Mouse (Mus musculus): Measurements from ENCODE around the gene Rapgef4. TPM values are rescaled to one million over a fixed set of nuclear protein-coding genes. Genes with fewer than 3 reads are reported as not detected.
A peak's percentile ranks its signal among the peaks of the same experiment; 100 is the strongest.

Gene Rapgef4
- polyA plus RNA-seq, 1 experiment from 2014 or later, result 5.0 TPM

DNA sequence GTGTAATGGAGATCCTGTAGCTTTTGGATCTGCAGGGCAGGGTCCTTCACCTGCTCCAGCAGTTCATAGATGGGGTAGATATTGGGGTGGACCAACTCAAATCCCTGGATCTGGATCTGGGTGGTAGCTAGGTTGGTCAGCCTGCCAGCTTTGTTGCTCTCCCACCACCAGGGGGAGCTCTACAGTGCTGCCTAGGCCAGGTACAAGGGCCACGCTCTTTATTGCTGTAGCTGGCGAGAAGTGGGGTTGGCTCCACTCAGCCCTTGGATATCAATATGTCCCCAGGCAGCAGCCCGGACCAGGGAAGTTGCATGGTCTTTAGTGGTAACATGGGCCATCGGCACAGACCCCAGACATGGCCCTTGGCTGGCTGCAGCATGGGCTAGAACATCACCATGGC is 15.6 kb upstream of the Rapgef4 start:
- H3K27ac ChIP-seq (ENCODE audit: low read length), result no peak overlapping the region
- ATAC-seq, result no peak

DNA sequence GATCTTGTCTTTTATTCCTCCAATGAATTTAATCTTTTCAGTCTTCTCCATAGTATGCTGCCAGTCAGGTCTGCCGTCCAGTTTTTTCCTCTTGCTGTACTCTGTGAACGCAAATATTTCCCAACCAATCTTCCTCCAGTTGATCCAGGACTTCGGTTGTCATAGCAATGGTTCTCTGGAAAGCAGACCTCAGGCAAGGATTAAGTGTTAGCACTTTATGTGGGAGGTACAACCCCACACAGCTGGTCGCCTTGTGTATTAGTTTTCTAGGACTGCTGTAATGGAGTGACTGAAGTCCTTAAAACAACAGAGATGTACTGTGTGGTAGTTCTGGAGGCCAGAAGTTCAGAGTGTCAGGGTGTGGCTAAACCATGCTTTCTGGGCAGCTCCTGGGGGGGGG is 14.3 kb upstream of the Rapgef4 start:
- DNase-seq (ENCODE audit: low spot score) (peak; percentile 93), ATAC-seq (peak; percentile 92)
- H3K36me3 ChIP-seq (ENCODE audit: insufficient read depth, low read length), result no peaks in the 10 kb centered on the region
- no peak overlapping the region for H3K4me3 ChIP-seq (ENCODE audit: low read depth, low read length)
- no peaks in the 10 kb centered on the region for H3K27me3 ChIP-seq (replicated peaks; ENCODE audit: insufficient read depth, low read length)
- no peaks in the 10 kb centered on the region for H3K4me1 ChIP-seq (ENCODE audit: insufficient read depth, low read depth, low read length)
- no peak overlapping the region for H3K4me2 ChIP-seq (replicated peaks; ENCODE audit: low read depth, low read length)
- H3K27ac ChIP-seq (ENCODE audit: low read length), result no peak overlapping the region
- no peak for TF ChIP-seq EP300 (IDR thresholded peaks at IDR 0.05)
- no peak for TF ChIP-seq CTCF (IDR thresholded peaks at IDR 0.05)
- H3K9me3 ChIP-seq (ENCODE audit: low read length), result no peaks in the 10 kb centered on the region
- no peak overlapping the region for H3K9ac ChIP-seq (replicated peaks; ENCODE audit: low read depth)
- 18% methylated on average over 4 of the region's 4 CpGs for WGBS

More for the DNA sequence above, 15.6 kb upstream of the Rapgef4 start:
- 88% methylated on average over 4 of the region's 4 CpGs for WGBS
- Histone ChIP-seq H3K4me3 (ENCODE audit: low read depth, low read length) (no peak overlapping the region), H3K27me3 (replicated peaks; ENCODE audit: insufficient read depth, low read length) (no peaks in the 10 kb centered on the region), H3K36me3 (ENCODE audit: insufficient read depth, low read length) (no peaks in the 10 kb centered on the region), H3K4me1 (ENCODE audit: insufficient read depth, low read depth, low read length) (no peaks in the 10 kb centered on the region), H3K9me3 (ENCODE audit: low read length) (no peaks in the 10 kb centered on the region), H3K4me2 (replicated peaks; ENCODE audit: low read depth, low read length) (no peak overlapping the region), H3K9ac (replicated peaks; ENCODE audit: low read depth) (no peak overlapping the region)
- TF ChIP-seq EP300 (IDR thresholded peaks at IDR 0.05), result no peak
- TF ChIP-seq CTCF (IDR thresholded peaks at IDR 0.05), result peak; percentile 78
- DNase-seq (ENCODE audit: low spot score), result peak; percentile 26

DNA sequence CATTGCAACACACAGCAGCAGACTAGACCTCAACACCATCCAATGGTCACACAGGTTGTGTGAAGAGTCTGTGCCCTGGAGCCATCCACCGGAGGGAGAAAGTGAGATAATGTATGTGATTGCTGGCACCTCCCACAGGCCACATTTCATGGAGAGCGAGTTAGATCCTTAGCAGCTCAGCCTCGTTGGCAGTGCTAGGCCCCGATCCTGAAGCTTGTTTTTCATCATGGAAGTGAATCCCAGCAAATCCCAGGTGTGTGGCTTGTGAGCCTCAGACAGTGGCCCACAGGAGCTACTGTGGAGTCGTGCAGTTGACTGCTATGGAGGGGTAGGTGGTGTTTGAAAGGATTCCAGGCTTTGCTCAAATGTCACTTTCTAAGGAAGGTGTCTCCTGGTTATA is 13.2 kb upstream of the Rapgef4 start:
- Histone ChIP-seq H3K36me3 (ENCODE audit: insufficient read depth, low read length) (no peaks in the 10 kb centered on the region), H3K27me3 (replicated peaks; ENCODE audit: insufficient read depth, low read length) (no peaks in the 10 kb centered on the region), H3K9me3 (ENCODE audit: low read length) (no peaks in the 10 kb centered on the region), H3K9ac (replicated peaks; ENCODE audit: low read depth) (no peak overlapping the region), H3K4me3 (ENCODE audit: low read depth, low read length) (no peak overlapping the region), H3K27ac (ENCODE audit: low read length) (no peak overlapping the region), H3K4me2 (replicated peaks; ENCODE audit: low read depth, low read length) (no peak overlapping the region), H3K4me1 (ENCODE audit: insufficient read depth, low read depth, low read length) (no peaks in the 10 kb centered on the region)
- TF ChIP-seq CTCF (IDR thresholded peaks at IDR 0.05), result no peak
- TF ChIP-seq EP300 (IDR thresholded peaks at IDR 0.05), result no peak
- no peak for ATAC-seq
- 69% methylated on average over 5 of the region's 5 CpGs for WGBS
- DNase-seq (ENCODE audit: low spot score), result no peak

DNA sequence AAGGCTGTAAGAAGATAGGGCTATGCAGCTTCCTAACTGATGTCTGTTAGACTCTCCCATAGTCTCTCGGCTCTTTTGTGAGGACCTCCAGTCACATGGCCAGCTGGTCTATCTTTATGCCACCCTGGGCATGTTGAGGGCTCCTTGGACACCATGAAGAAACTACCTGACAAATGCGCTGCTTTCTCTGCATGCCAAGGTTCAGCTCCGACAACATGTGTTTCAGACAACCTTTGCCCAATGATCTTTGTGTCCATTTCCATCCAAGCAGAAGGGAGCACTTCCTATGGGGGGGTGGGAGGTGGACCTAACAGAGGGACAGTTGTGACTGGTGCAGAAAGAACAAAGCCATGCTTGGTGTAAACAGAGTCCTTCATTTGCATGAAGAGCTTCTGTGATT is 7.4 kb upstream of the Rapgef4 start:
- no peaks in the 10 kb centered on the region for H3K36me3 ChIP-seq (ENCODE audit: insufficient read depth, low read length)
- no peaks in the 10 kb centered on the region for H3K4me1 ChIP-seq (ENCODE audit: insufficient read depth, low read depth, low read length)
- no peaks in the 10 kb centered on the region for H3K27me3 ChIP-seq (replicated peaks; ENCODE audit: insufficient read depth, low read length)
- no peak overlapping the region for H3K4me2 ChIP-seq (replicated peaks; ENCODE audit: low read depth, low read length)
- no peak overlapping the region for H3K4me3 ChIP-seq (ENCODE audit: low read depth, low read length)
- DNase-seq (ENCODE audit: low spot score) (no peak), ATAC-seq (no peak)
- 72% methylated on average over 3 of the region's 3 CpGs for WGBS
- no peak for TF ChIP-seq EP300 (IDR thresholded peaks at IDR 0.05)
- TF ChIP-seq CTCF (IDR thresholded peaks at IDR 0.05), result no peak
- no peaks in the 10 kb centered on the region for H3K9me3 ChIP-seq (ENCODE audit: low read length)
- H3K9ac ChIP-seq (replicated peaks; ENCODE audit: low read depth), result no peak overlapping the region
- no peak overlapping the region for H3K27ac ChIP-seq (ENCODE audit: low read length)

DNA sequence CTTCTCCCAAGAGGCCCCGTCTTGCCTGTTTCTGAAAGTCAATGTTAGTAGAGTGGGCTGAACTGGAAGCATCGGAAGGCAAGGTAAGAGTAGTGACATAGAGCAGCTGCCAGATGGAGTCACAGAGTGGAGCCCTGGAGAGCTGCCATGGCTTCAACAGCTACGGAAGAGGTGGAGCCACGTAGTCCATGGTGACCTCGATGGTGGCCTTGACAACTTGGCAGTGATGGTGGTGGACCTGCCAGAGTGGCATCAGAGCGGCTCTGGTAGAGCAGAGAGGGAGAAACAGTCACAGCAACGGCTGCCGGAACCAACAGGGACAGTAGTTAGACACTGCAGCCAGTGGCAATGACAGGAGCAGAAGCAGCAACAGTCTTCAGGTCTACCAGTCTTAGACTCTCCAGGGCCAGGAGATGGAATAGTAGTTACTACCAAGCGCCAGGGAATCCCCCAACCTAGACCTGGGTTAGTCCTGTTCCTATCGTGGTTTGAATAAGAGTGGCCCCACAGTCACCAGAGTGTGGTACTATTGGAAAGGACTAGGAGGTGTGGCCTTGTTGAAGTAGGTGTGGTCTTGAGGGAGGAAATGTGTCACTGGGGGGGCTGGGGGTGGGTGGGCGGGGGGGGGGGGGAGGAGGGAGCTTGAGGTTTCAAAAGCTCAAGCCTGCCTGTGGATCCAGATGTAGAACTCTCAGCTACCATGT is 6.7 kb upstream of the Rapgef4 start:
- no peak for TF ChIP-seq CTCF (IDR thresholded peaks at IDR 0.05)
- no peak for TF ChIP-seq EP300 (IDR thresholded peaks at IDR 0.05)
- Histone ChIP-seq H3K4me2 (replicated peaks; ENCODE audit: low read depth, low read length) (no peak overlapping the region), H3K27me3 (replicated peaks; ENCODE audit: insufficient read depth, low read length) (no peaks in the 10 kb centered on the region), H3K9me3 (ENCODE audit: low read length) (no peaks in the 10 kb centered on the region), H3K4me1 (ENCODE audit: insufficient read depth, low read depth, low read length) (no peaks in the 10 kb centered on the region), H3K36me3 (ENCODE audit: insufficient read depth, low read length) (no peaks in the 10 kb centered on the region), H3K4me3 (ENCODE audit: low read depth, low read length) (no peak overlapping the region), H3K9ac (replicated peaks; ENCODE audit: low read depth) (no peak overlapping the region), H3K27ac (ENCODE audit: low read length) (no peak overlapping the region)
- DNase-seq (ENCODE audit: low spot score) (no peak), ATAC-seq (no peak)
- WGBS, result 74% methylated on average over 10 of the region's 11 CpGs

DNA sequence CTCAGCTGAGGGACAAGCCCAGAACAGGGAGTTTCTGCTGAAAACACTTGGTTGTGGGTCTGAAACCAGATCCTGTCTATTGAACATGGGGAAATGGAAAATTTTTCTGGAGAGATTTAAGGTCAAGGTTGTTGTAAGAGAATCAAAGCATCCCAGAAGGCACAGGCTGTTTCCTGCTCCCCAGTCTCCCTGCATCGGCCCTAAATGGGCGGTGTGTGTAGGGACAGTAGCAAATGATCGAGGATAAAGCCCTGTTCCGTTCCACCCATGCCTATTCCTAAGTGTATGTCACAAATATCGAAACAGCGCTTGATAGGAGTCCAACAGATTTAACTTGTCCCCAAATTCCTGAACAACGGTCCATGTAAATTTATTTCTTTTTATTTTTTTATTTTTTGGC is 1.1 kb upstream of the Rapgef4 start:
- Histone ChIP-seq H3K9ac (replicated peaks; ENCODE audit: low read depth) (no peak overlapping the region), H3K4me2 (replicated peaks; ENCODE audit: low read depth, low read length) (no peak overlapping the region), H3K4me3 (ENCODE audit: low read depth, low read length) (no peak overlapping the region), H3K4me1 (ENCODE audit: insufficient read depth, low read depth, low read length) (no peaks in the 10 kb centered on the region), H3K9me3 (ENCODE audit: low read length) (no peaks in the 10 kb centered on the region), H3K27me3 (replicated peaks; ENCODE audit: insufficient read depth, low read length) (no peaks in the 10 kb centered on the region), H3K27ac (ENCODE audit: low read length) (no peak overlapping the region), H3K36me3 (ENCODE audit: insufficient read depth, low read length) (no peaks in the 10 kb centered on the region)
- TF ChIP-seq EP300 (IDR thresholded peaks at IDR 0.05), result no peak
- DNase-seq (ENCODE audit: low spot score), result no peak
- 87% methylated on average over 7 of the region's 7 CpGs for WGBS
- ATAC-seq, result no peak

Measured in lung, postnatal 0 days (tissue).